Mouse (Mus musculus): ENCODE measurements around the gene Wdr34.

GRCm38 (mm10) chr2:30066046-30066901 lies 17.6 kb upstream of the Wdr34 start:
- no peak for TF ChIP-seq CTCF (IDR thresholded peaks at IDR 0.05; ENCODE audit: extremely low read depth, insufficient read depth, low read length)
- peak; percentile 56 for TF ChIP-seq POLR2A (IDR thresholded peaks at IDR 0.05; ENCODE audit: extremely low read depth, insufficient read depth, low read length)

All from cortical plate, adult 2 months (tissue).